Comparison of ENCODE assay signal across 8 mouse cellular contexts in genomic region chr4:128698011-128698861, GRCm38 (mm10). TPM values are rescaled to one million over a fixed set of nuclear protein-coding genes. Genes with fewer than 3 reads are reported as not detected.
DNase-seq lines count a peak whose midpoint lies in the region; ATAC-seq and TF ChIP-seq lines count a peak whose summit lies in the region.

No protein-coding gene starts in this region.

- no peak for TF ChIP-seq POLR2A in thymus, adult 2 months (IDR thresholded peaks at IDR 0.05; ENCODE audit: control insufficient read depth, extremely low read depth, insufficient read depth, low read length, poor library complexity)

- TF ChIP-seq CTCF in thymus, adult 2 months (IDR thresholded peaks at IDR 0.05; ENCODE audit: borderline replicate concordance, control insufficient read depth, extremely low read depth, insufficient read depth, low read length, poor library complexity) = no peak

- no peak overlapping the region; the same call in 1 of the 2 replicates for H3K9ac ChIP-seq in intestine, embryonic 14.5 days (ENCODE audit: low read length)
- H3K9ac ChIP-seq in midbrain, embryonic 12.5 days (replicated peaks) = 0 out of 2 replicates have a peak overlapping the region, but pooled peaks have one; percentile 20

- no peaks in the 10 kb centered on the region for H3K9me3 ChIP-seq in intestine, embryonic 14.5 days (ENCODE audit: control insufficient read depth, low read length)
- no peaks in the 10 kb centered on the region for H3K9me3 ChIP-seq in midbrain, embryonic 12.5 days

- peak; percentile 74 for DNase-seq in adrenal gland, postnatal 10 days
- DNase-seq in embryo, embryonic 10.5 days (ENCODE audit: low spot score) = peak; percentile 73
- DNase-seq in gastrocnemius, postnatal 4 days (ENCODE audit: low spot score in 2 of 2) = peak; percentile 53 to 80
- DNase-seq in intestine, embryonic 14.5 days (ENCODE audit: low spot score) = peak; percentile 69
- peak; percentile 55 to 64 for DNase-seq in left cerebral cortex, adult 8-10 months (ENCODE audit: low spot score in 2 of 2)
- no peak for DNase-seq in thymus, adult 2 months
- no peak for DNase-seq in cerebellum, adult 11 months

- H3K27ac ChIP-seq in intestine, embryonic 14.5 days (ENCODE audit: low read depth) = peak overlapping the region; percentile 88
- peak overlapping the region; percentile 66 for H3K27ac ChIP-seq in midbrain, embryonic 12.5 days (replicated peaks)
- no peak overlapping the region for H3K27ac ChIP-seq in thymus, adult 2 months (ENCODE audit: control insufficient read depth, insufficient read depth, low read length)

- peaks cover 36% of the 10 kb centered on the region for H3K4me1 ChIP-seq in intestine, embryonic 14.5 days (replicated peaks; ENCODE audit: control insufficient read depth, insufficient read depth, low read length)
- peaks cover 18% of the 10 kb centered on the region for H3K4me1 ChIP-seq in midbrain, embryonic 12.5 days
- H3K4me1 ChIP-seq in thymus, adult 2 months (replicated peaks; ENCODE audit: control insufficient read depth, insufficient read depth, low read length) = no peaks in the 10 kb centered on the region

- H3K4me3 ChIP-seq in intestine, embryonic 14.5 days (ENCODE audit: low read depth, low read length) = no peak overlapping the region
- H3K4me3 ChIP-seq in midbrain, embryonic 12.5 days = no peak overlapping the region
- H3K4me3 ChIP-seq in thymus, adult 2 months (ENCODE audit: control insufficient read depth, insufficient read depth, low read length) = no peak overlapping the region

- no peaks in the 10 kb centered on the region for H3K36me3 ChIP-seq in intestine, embryonic 14.5 days (ENCODE audit: control insufficient read depth, insufficient read depth, low read length)
- no peaks in the 10 kb centered on the region for H3K36me3 ChIP-seq in midbrain, embryonic 12.5 days
- no peaks in the 10 kb centered on the region for H3K36me3 ChIP-seq in thymus, adult 2 months (ENCODE audit: control insufficient read depth, insufficient read depth, low read length)

- WGBS in intestine, embryonic 14.5 days = 39% methylated on average over 12 of the region's 12 CpGs
- WGBS in midbrain, embryonic 12.5 days = 53% methylated on average over 12 of the region's 12 CpGs
- WGBS in thymus, adult 2 months = 68% methylated on average over 12 of the region's 12 CpGs

- peak; percentile 72 for ATAC-seq in intestine, embryonic 14.5 days (replicated peaks; ENCODE audit: low FRiP score, low TSS enrichment, low read depth)
- no peak for ATAC-seq in midbrain, embryonic 12.5 days (ENCODE audit: low FRiP score, low read depth)

- H3K27me3 ChIP-seq in intestine, embryonic 14.5 days (replicated peaks; ENCODE audit: control insufficient read depth, insufficient read depth, low read length) = no peaks in the 10 kb centered on the region
- H3K27me3 ChIP-seq in midbrain, embryonic 12.5 days = no peaks in the 10 kb centered on the region
- H3K27me3 ChIP-seq in thymus, adult 2 months (ENCODE audit: control insufficient read depth, insufficient read depth, low read length) = no peaks in the 10 kb centered on the region

- no peak overlapping the region for H3K4me2 ChIP-seq in intestine, embryonic 14.5 days (ENCODE audit: low read length)
- H3K4me2 ChIP-seq in midbrain, embryonic 12.5 days (replicated peaks) = no peak overlapping the region

RNA-seq across cellular contexts. Expression of gene Phc2, which starts 43.7 kb away (rescaled TPM):
- total RNA-seq in adrenal gland, postnatal 10 days (2021) = 10 to 100 TPM; 76.2 to 77.8 TPM
- 10 to 100 TPM; 47.2 to 52.7 TPM for total RNA-seq in gastrocnemius, postnatal 4 days (2021)
- 22.4 and 27.1 TPM in 2 replicates for polyA plus RNA-seq in intestine, embryonic 14.5 days (2014; fragmentation: Nextera tagmentation; extraction: Ambion mirVana)
- total RNA-seq in left cerebral cortex, adult 8-10 months (2022) = 10 to 100 TPM; 88.6 to 92.0 (median 90.0) TPM
- 133 and 153 TPM in 2 replicates for polyA plus RNA-seq in midbrain, embryonic 12.5 days (2016; fragmentation: Nextera tagmentation; extraction: Ambion mirVana)
- 139 and 149 TPM in 2 replicates for polyA plus RNA-seq in thymus, adult 2 months (2012; rRNA removed)

RNA-seq across cellular contexts. Expression of gene A3galt2, which starts 56.9 kb away (rescaled TPM):
- under 1 TPM; 0.12 TPM for total RNA-seq in adrenal gland, postnatal 10 days (2021)
- under 1 TPM; 0.26 to 0.37 TPM for total RNA-seq in gastrocnemius, postnatal 4 days (2021)
- polyA plus RNA-seq in intestine, embryonic 14.5 days (2014; fragmentation: Nextera tagmentation; extraction: Ambion mirVana) = 0.16 and 0.35 TPM in 2 replicates
- total RNA-seq in left cerebral cortex, adult 8-10 months (2022) = under 1 TPM; 0.09 to 0.39 (median 0.27) TPM
- 0.56 and 0.59 TPM in 2 replicates for polyA plus RNA-seq in midbrain, embryonic 12.5 days (2016; fragmentation: Nextera tagmentation; extraction: Ambion mirVana)
- polyA plus RNA-seq in thymus, adult 2 months (2012; rRNA removed) = 1.3 and 1.6 TPM in 2 replicates

Comparison
In these comparisons a context has a peak if more than half of its experiments do, and no peak if none do; other contexts are left out.
1. DNase-seq: peak in adrenal gland, postnatal 10 days (single experiment), embryo, embryonic 10.5 days (single experiment), gastrocnemius, postnatal 4 days (2 of 2), intestine, embryonic 14.5 days (single experiment) and left cerebral cortex, adult 8-10 months (2 of 2); none in thymus, adult 2 months (single experiment) and cerebellum, adult 11 months (single experiment).